In genomic region chrX:152368054-152368396, GRCm38 (mm10) we compare ENCODE assay signal across 10 mouse cellular contexts. TPM values are rescaled to one million over a fixed set of nuclear protein-coding genes. Genes with fewer than 3 reads are reported as not detected.
DNase-seq lines count a peak whose midpoint lies in the region; ATAC-seq and TF ChIP-seq lines count a peak whose summit lies in the region.
"Had no signal": no experiment of that assay in that cellular context is flagged by ENCODE, and none has a peak within 500 bp of the region (broad histone marks: within the 10 kb centered on the region; RNA-seq: fewer than 3 reads in every experiment).

No protein-coding gene starts in this region.

- H3K27me3 ChIP-seq in kidney, embryonic 16.5 days (ENCODE audit: insufficient read depth, low read length) = peaks cover 29% of the 10 kb centered on the region; the same call in 1 of the 2 replicates
- H3K27me3 ChIP-seq in hindbrain, embryonic 15.5 days = peaks cover 39% of the 10 kb centered on the region
- no peaks in the 10 kb centered on the region for H3K27me3 ChIP-seq in myocyte (ENCODE audit: control insufficient read depth, insufficient read depth, insufficient read length)

- no peak for TF ChIP-seq POLR2A in myocyte (IDR thresholded peaks at IDR 0.05; ENCODE audit: insufficient read length, low read depth)

- no peak for DNase-seq in kidney, postnatal 25 days
- peak; percentile 3 for DNase-seq in embryo, embryonic 11 days
- no peak for DNase-seq in thymus, postnatal 10 days (ENCODE audit: low spot score in 2 of 2)
- DNase-seq in cerebellum, adult 11-12 months = no peak

- H3K27ac ChIP-seq in kidney, embryonic 16.5 days (ENCODE audit: low read length) = no peak overlapping the region
- H3K27ac ChIP-seq in hindbrain, embryonic 15.5 days (replicated peaks) = peak overlapping the region; percentile 91
- H3K27ac ChIP-seq: liver, embryonic 14.5 days had no signal

- peak overlapping the region; percentile 26 for H3ac ChIP-seq in myocyte (ENCODE audit: control insufficient read depth, insufficient read length)

- H3K9ac ChIP-seq in kidney, embryonic 16.5 days (replicated peaks; ENCODE audit: low read length) = peak overlapping the region; percentile 69
- peak overlapping the region; percentile 60 for H3K9ac ChIP-seq in hindbrain, embryonic 15.5 days
- H3K9ac ChIP-seq: liver, embryonic 14.5 days had no signal

- peak overlapping the region; percentile 55 for H3K4me2 ChIP-seq in kidney, embryonic 16.5 days (replicated peaks; ENCODE audit: low read depth, low read length)
- H3K4me2 ChIP-seq in hindbrain, embryonic 15.5 days = peak overlapping the region; percentile 66
- peak overlapping the region; percentile 56 for H3K4me2 ChIP-seq in myocyte (ENCODE audit: low read depth)

- no peaks in the 10 kb centered on the region for H3K9me3 ChIP-seq in kidney, embryonic 16.5 days (ENCODE audit: low read length)
- no peaks in the 10 kb centered on the region for H3K9me3 ChIP-seq in hindbrain, embryonic 15.5 days

- H3K4me1 ChIP-seq in kidney, embryonic 16.5 days (ENCODE audit: insufficient read depth, low read length) = no peaks in the 10 kb centered on the region
- peaks cover 25% of the 10 kb centered on the region for H3K4me1 ChIP-seq in hindbrain, embryonic 15.5 days (replicated peaks)

- ATAC-seq in kidney, embryonic 16.5 days (ENCODE audit: low FRiP score, low TSS enrichment) = peak; percentile 8; the same call in 1 of the 2 replicates
- peak; percentile 28; the same call in 1 of the 2 replicates for ATAC-seq in hindbrain, embryonic 15.5 days (ENCODE audit: low FRiP score, low read depth)
- ATAC-seq in monocyte, adult 5-6 weeks (replicated peaks; ENCODE audit: insufficient number of reproducible peaks, low FRiP score, low TSS enrichment, poor library complexity, severe bottlenecking) = no peak
- ATAC-seq: activated CD4-positive, CD25-positive, alpha-beta regulatory T cell, adult 4 months had no signal

- 20% methylated on average over 4 of the region's 4 CpGs for WGBS in kidney, embryonic 16.5 days
- 22% methylated on average over 4 of the region's 4 CpGs for WGBS in hindbrain, embryonic 15.5 days

- H3K79me2 ChIP-seq in myocyte (ENCODE audit: control insufficient read depth, insufficient read depth) = no peaks in the 10 kb centered on the region

- H3K36me3 ChIP-seq in kidney, embryonic 16.5 days (ENCODE audit: insufficient read depth, low read length) = no peaks in the 10 kb centered on the region
- H3K36me3 ChIP-seq in hindbrain, embryonic 15.5 days = no peaks in the 10 kb centered on the region
- H3K36me3 ChIP-seq in myocyte (ENCODE audit: control insufficient read depth, insufficient read depth) = no peaks in the 10 kb centered on the region

- peak overlapping the region; percentile 62 for H3K4me3 ChIP-seq in kidney, embryonic 16.5 days (ENCODE audit: low read length)
- H3K4me3 ChIP-seq in hindbrain, embryonic 15.5 days = peak overlapping the region; percentile 63
- H3K4me3 ChIP-seq in myocyte = peak overlapping the region; percentile 46

TF ChIP-seq in myocyte, 11 proteins besides CTCF, POLR2A, EP300 and RAD21:
- TF ChIP-seq TCF12 (IDR thresholded peaks at IDR 0.05; ENCODE audit: insufficient read depth, poor library complexity, severe bottlenecking) (no peak), MYOD1 (IDR thresholded peaks at IDR 0.05; ENCODE audit: control insufficient read depth in 1 of 3, insufficient read length in 2 of 3, low read depth in 2 of 3) (no peak), USF1 (IDR thresholded peaks at IDR 0.05; ENCODE audit: low read depth) (no peak), REST (IDR thresholded peaks at IDR 0.05; ENCODE audit: insufficient read depth, insufficient read length) (no peak), TCF3 (IDR thresholded peaks at IDR 0.05; ENCODE audit: insufficient read length, low read depth) (no peak), MAX (IDR thresholded peaks at IDR 0.05; ENCODE audit: low read depth) (no peak)

RNA-seq across cellular contexts. Expression of gene Gpr173, which starts 0.5 kb away (rescaled TPM):
- polyA plus RNA-seq in kidney, embryonic 16.5 days (2015; fragmentation: Nextera tagmentation; extraction: Ambion mirVana) = 3.8 and 6.0 TPM in 2 replicates
- 10.3 and 10.5 TPM in 2 replicates for polyA plus RNA-seq in hindbrain, embryonic 15.5 days (2015; fragmentation: Nextera tagmentation; extraction: Ambion mirVana)
- 2.7 TPM for polyA plus RNA-seq in myocyte (2012; fragmentation: generic; extraction: Trizol)
- total RNA-seq in monocyte, adult 5-6 weeks (2017) = not detected in 3 replicates
- polyA plus RNA-seq: activated CD4-positive, CD25-positive, alpha-beta regulatory T cell, adult 4 months had no signal

RNA-seq across cellular contexts. Expression of gene Tspyl2, which starts 25.8 kb away (rescaled TPM):
- polyA plus RNA-seq in kidney, embryonic 16.5 days (2015; fragmentation: Nextera tagmentation; extraction: Ambion mirVana) = 31.1 and 35.9 TPM in 2 replicates
- 53.1 and 63.9 TPM in 2 replicates for polyA plus RNA-seq in hindbrain, embryonic 15.5 days (2015; fragmentation: Nextera tagmentation; extraction: Ambion mirVana)
- 17.1 TPM for polyA plus RNA-seq in myocyte (2012; fragmentation: generic; extraction: Trizol)
- 30.1 to 44.1 TPM (median 32.0 TPM) in 3 replicates for total RNA-seq in monocyte, adult 5-6 weeks (2017)

RNA-seq across cellular contexts. Expression of gene Kantr, which starts 40.7 kb away (rescaled TPM):
- 14.3 and 17.6 TPM in 2 replicates for polyA plus RNA-seq in kidney, embryonic 16.5 days (2015; fragmentation: Nextera tagmentation; extraction: Ambion mirVana)
- polyA plus RNA-seq in hindbrain, embryonic 15.5 days (2015; fragmentation: Nextera tagmentation; extraction: Ambion mirVana) = 30.3 and 32.9 TPM in 2 replicates
- polyA plus RNA-seq in myocyte (2012; fragmentation: generic; extraction: Trizol) = 0.96 TPM
- total RNA-seq in monocyte, adult 5-6 weeks (2017) = 0.64 to 2.5 TPM in 2 of 3 replicates, not detected in the other
